Mouse (Mus musculus): ENCODE results near the gene Pla2g15. TPM values are rescaled to one million over a fixed set of nuclear protein-coding genes. Genes with fewer than 3 reads are reported as not detected.

Pla2g15 gene
- polyA plus RNA-seq, 1 experiment, result 10.2 TPM

GRCm38 (mm10) chr8:106151041-106151440 lies 842 bp downstream of the Pla2g15 start:
- TF ChIP-seq CTCF (conservative IDR thresholded peaks at IDR 0.05; ENCODE audit: insufficient read depth, insufficient read length, low read depth, low read length), result no peak
- TF ChIP-seq POLR2A (IDR thresholded peaks at IDR 0.05; ENCODE audit: low read depth, low read length), result no peak
- WGBS, result 68% methylated on average over 9 of the region's 9 CpGs
- Histone ChIP-seq H3K4me1 (ENCODE audit: control insufficient read depth, insufficient read depth, low read length) (peaks cover 3% of the 10 kb centered on the region; the same call in 1 of the 2 replicates), H3K27ac (ENCODE audit: insufficient read depth, low read depth, low read length) (no peak overlapping the region), H3K4me3 (ENCODE audit: insufficient read depth, low read depth, low read length) (peak overlapping the region; percentile 78), H3K36me3 (ENCODE audit: control insufficient read depth, insufficient read depth, low read length) (no peaks in the 10 kb centered on the region), H3K27me3 (replicated peaks; ENCODE audit: control insufficient read depth, insufficient read depth, low read length) (no peaks in the 10 kb centered on the region)
- DNase-seq, result peak; percentile 33

GRCm38 (mm10) chr8:106152876-106153275 lies 2.7 kb downstream of the Pla2g15 start:
- WGBS, result 58% methylated on average over 4 of the region's 4 CpGs
- H3K27ac ChIP-seq (ENCODE audit: insufficient read depth, low read depth, low read length), result no peak overlapping the region
- no peak overlapping the region for H3K4me3 ChIP-seq (ENCODE audit: insufficient read depth, low read depth, low read length)
- H3K36me3 ChIP-seq (ENCODE audit: control insufficient read depth, insufficient read depth, low read length), result no peaks in the 10 kb centered on the region
- TF ChIP-seq POLR2A (IDR thresholded peaks at IDR 0.05; ENCODE audit: low read depth, low read length) (no peak), CTCF (conservative IDR thresholded peaks at IDR 0.05; ENCODE audit: insufficient read depth, insufficient read length, low read depth, low read length) (no peak)
- H3K27me3 ChIP-seq (replicated peaks; ENCODE audit: control insufficient read depth, insufficient read depth, low read length), result no peaks in the 10 kb centered on the region
- DNase-seq, result no peak
- peaks cover 3% of the 10 kb centered on the region; the same call in 1 of the 2 replicates for H3K4me1 ChIP-seq (ENCODE audit: control insufficient read depth, insufficient read depth, low read length)

GRCm38 (mm10) chr8:106157419-106157818 lies 7.2 kb downstream of the Pla2g15 start:
- no peak for DNase-seq
- TF ChIP-seq CTCF (conservative IDR thresholded peaks at IDR 0.05; ENCODE audit: insufficient read depth, insufficient read length, low read depth, low read length) (no peak), POLR2A (IDR thresholded peaks at IDR 0.05; ENCODE audit: low read depth, low read length) (no peak)
- no peaks in the 10 kb centered on the region; the same call in 1 of the 2 replicates for H3K36me3 ChIP-seq (ENCODE audit: control insufficient read depth, insufficient read depth, low read length)
- no peaks in the 10 kb centered on the region for H3K27me3 ChIP-seq (replicated peaks; ENCODE audit: control insufficient read depth, insufficient read depth, low read length)
- no peaks in the 10 kb centered on the region for H3K4me1 ChIP-seq (ENCODE audit: control insufficient read depth, insufficient read depth, low read length)
- no peak overlapping the region for H3K4me3 ChIP-seq (ENCODE audit: insufficient read depth, low read depth, low read length)
- H3K27ac ChIP-seq (ENCODE audit: insufficient read depth, low read depth, low read length), result no peak overlapping the region
- WGBS, result 98% methylated on average over 1 of the region's 1 CpGs

- H3K4me3 ChIP-seq (ENCODE audit: insufficient read depth, low read depth, low read length), result no peak overlapping the region
- DNase-seq, result no peak
- WGBS, result 93% methylated on average over 10 of the region's 10 CpGs
- no peak overlapping the region for H3K27ac ChIP-seq (ENCODE audit: insufficient read depth, low read depth, low read length)
- H3K4me1 ChIP-seq (ENCODE audit: control insufficient read depth, insufficient read depth, low read length), result no peaks in the 10 kb centered on the region
- no peaks in the 10 kb centered on the region for H3K27me3 ChIP-seq (replicated peaks; ENCODE audit: control insufficient read depth, insufficient read depth, low read length)
- TF ChIP-seq POLR2A (IDR thresholded peaks at IDR 0.05; ENCODE audit: low read depth, low read length) (no peak), CTCF (conservative IDR thresholded peaks at IDR 0.05; ENCODE audit: insufficient read depth, insufficient read length, low read depth, low read length) (no peak)
- H3K36me3 ChIP-seq (ENCODE audit: control insufficient read depth, insufficient read depth, low read length), result no peaks in the 10 kb centered on the region; the same call in 1 of the 2 replicates
These were observed 8.2 kb downstream of the Pla2g15 start for GRCm38 (mm10) chr8:106158381-106158780.

DNA sequence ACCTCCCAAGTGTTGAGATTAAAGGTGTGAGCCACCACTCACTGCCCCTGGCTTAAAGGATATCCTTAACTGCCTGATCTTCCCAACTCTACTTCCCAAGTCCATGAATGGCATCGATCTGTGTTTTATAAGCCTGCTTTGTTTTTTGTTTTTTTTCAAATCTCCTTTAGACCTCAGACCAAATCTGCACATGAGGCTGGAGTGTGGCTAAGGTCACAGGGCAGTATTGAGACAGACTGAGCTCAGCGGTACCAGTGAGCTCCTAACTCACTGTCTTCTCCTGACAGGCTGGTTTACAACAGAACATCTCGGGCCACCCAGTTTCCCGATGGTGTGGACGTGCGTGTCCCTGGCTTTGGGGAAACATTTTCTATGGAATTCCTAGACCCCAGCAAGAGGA lies 9.7 kb downstream of the Pla2g15 start:
- H3K4me3 ChIP-seq (ENCODE audit: insufficient read depth, low read depth, low read length), result no peak overlapping the region
- DNase-seq, result no peak
- no peaks in the 10 kb centered on the region; the same call in 1 of the 2 replicates for H3K36me3 ChIP-seq (ENCODE audit: control insufficient read depth, insufficient read depth, low read length)
- no peaks in the 10 kb centered on the region for H3K27me3 ChIP-seq (replicated peaks; ENCODE audit: control insufficient read depth, insufficient read depth, low read length)
- no peak overlapping the region for H3K27ac ChIP-seq (ENCODE audit: insufficient read depth, low read depth, low read length)
- H3K4me1 ChIP-seq (ENCODE audit: control insufficient read depth, insufficient read depth, low read length), result no peaks in the 10 kb centered on the region
- TF ChIP-seq CTCF (conservative IDR thresholded peaks at IDR 0.05; ENCODE audit: insufficient read depth, insufficient read length, low read depth, low read length) (no peak), POLR2A (IDR thresholded peaks at IDR 0.05; ENCODE audit: low read depth, low read length) (no peak)
- 88% methylated on average over 6 of the region's 6 CpGs for WGBS

GRCm38 (mm10) chr8:106163251-106163650 lies 13.1 kb downstream of the Pla2g15 start:
- WGBS, result 78% methylated on average over 9 of the region's 9 CpGs
- H3K36me3 ChIP-seq (ENCODE audit: control insufficient read depth, insufficient read depth, low read length), result no peaks in the 10 kb centered on the region; the same call in 1 of the 2 replicates
- no peaks in the 10 kb centered on the region for H3K27me3 ChIP-seq (replicated peaks; ENCODE audit: control insufficient read depth, insufficient read depth, low read length)
- TF ChIP-seq CTCF (conservative IDR thresholded peaks at IDR 0.05; ENCODE audit: insufficient read depth, insufficient read length, low read depth, low read length), result no peak
- no peak for TF ChIP-seq POLR2A (IDR thresholded peaks at IDR 0.05; ENCODE audit: low read depth, low read length)
- DNase-seq, result no peak
- H3K4me3 ChIP-seq (ENCODE audit: insufficient read depth, low read depth, low read length), result no peak overlapping the region
- H3K4me1 ChIP-seq (ENCODE audit: control insufficient read depth, insufficient read depth, low read length), result no peaks in the 10 kb centered on the region
- H3K27ac ChIP-seq (ENCODE audit: insufficient read depth, low read depth, low read length), result no peak overlapping the region

GRCm38 (mm10) chr8:106165460-106165859 lies 15.3 kb downstream of the Pla2g15 start:
- 41% methylated on average over 4 of the region's 4 CpGs for whole genome bisulfite sequencing
- Histone ChIP-seq H3K36me3 (ENCODE audit: control insufficient read depth, insufficient read depth, low read length) (no peaks in the 10 kb centered on the region), H3K27me3 (replicated peaks; ENCODE audit: control insufficient read depth, insufficient read depth, low read length) (no peaks in the 10 kb centered on the region), H3K27ac (ENCODE audit: insufficient read depth, low read depth, low read length) (no peak overlapping the region), H3K4me1 (ENCODE audit: control insufficient read depth, insufficient read depth, low read length) (no peaks in the 10 kb centered on the region), H3K4me3 (ENCODE audit: insufficient read depth, low read depth, low read length) (no peak overlapping the region)
- peak; percentile 71 for DNase-seq
- no peak for TF ChIP-seq POLR2A (IDR thresholded peaks at IDR 0.05; ENCODE audit: low read depth, low read length)
- peak; percentile 78 for TF ChIP-seq CTCF (conservative IDR thresholded peaks at IDR 0.05; ENCODE audit: insufficient read depth, insufficient read length, low read depth, low read length)
